Mouse (Mus musculus): Measurements from ENCODE around the gene Mif. TPM values are rescaled to one million over a fixed set of nuclear protein-coding genes. Genes with fewer than 3 reads are reported as not detected.

The Mif gene
- total RNA-seq, 2 experiments from 2014 or later, result 196 to 202 TPM

DNA sequence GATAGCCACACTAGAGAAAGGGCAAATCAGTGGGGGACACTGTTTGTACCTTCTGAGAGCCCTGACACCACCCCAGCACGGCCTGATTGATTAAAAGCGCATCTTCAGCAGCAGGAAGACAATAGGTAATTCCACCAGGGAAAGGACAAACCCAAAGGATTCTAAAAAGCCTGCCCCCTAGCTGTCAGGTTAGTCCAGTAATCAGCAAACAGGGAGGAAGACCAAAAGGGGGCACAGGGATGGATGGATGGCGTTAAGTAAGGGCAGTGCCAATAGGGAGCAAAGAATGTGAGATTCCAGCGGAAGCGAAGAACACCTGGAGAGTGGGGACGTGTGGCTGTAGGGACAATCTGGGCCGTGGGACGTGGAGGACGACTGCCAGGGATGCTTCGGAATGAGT lies 41.4 kb downstream of the Mif start:
- intact Hi-C loops (cut with DNase I), result no loop called here
- DNase-seq, result no peak

Other genes with a start within 250 kb of the Mif start
- gene Susd2, start 216.2 kb downstream of the Mif start, total RNA-seq (2021), result 1 to 10 TPM; 1.4 to 1.8 TPM
- gene Cabin1, start 95.9 kb downstream of the Mif start, total RNA-seq (2021), result 10 to 100 TPM; 23.4 to 26.2 TPM
- 100 to 1,000 TPM in 1 of 2 experiments, 10 to 100 TPM in 1; 96.7 to 104 TPM for gene Ddt, start 86.8 kb downstream of the Mif start, total RNA-seq (2021)
- not detected for gene Gm20441, start 79.3 kb downstream of the Mif start, total RNA-seq (2021)
- gene Gstt3, start 78.8 kb downstream of the Mif start, total RNA-seq (2021), result 1 to 10 TPM; 4.1 to 4.8 TPM
- gene Gstt1, start 61.7 kb downstream of the Mif start, total RNA-seq (2021), result 10 to 100 TPM; 14.5 to 20.3 TPM
- gene Gstt4, start 37.7 kb downstream of the Mif start, total RNA-seq (2021), result not detected
- gene Gstt2, start 22.8 kb downstream of the Mif start, total RNA-seq (2021), result 10 to 100 TPM; 13.2 to 13.5 TPM
- under 1 TPM; 0.61 to 0.68 TPM for gene Derl3, start 33.2 kb upstream of the Mif start, total RNA-seq (2021)
- 10 to 100 TPM; 20.0 to 20.6 TPM for gene Smarcb1, start 61.4 kb upstream of the Mif start, total RNA-seq (2021)
- 1,000 to 10,000 TPM; 1,903 to 1,946 TPM for gene Chchd10, start 72.9 kb upstream of the Mif start, total RNA-seq (2021)
- 1 to 10 TPM; 5.9 to 7.7 TPM for gene Mmp11, start 76.3 kb upstream of the Mif start, total RNA-seq (2021)
- not detected for gene Gm867, start 80.4 kb upstream of the Mif start, total RNA-seq (2021)
- not detected for gene Vpreb3, start 82.8 kb upstream of the Mif start, total RNA-seq (2021)
- gene Gm5134, start 94.3 kb upstream of the Mif start, total RNA-seq (2021), result not detected
- gene Zfp280b, start 172.4 kb upstream of the Mif start, total RNA-seq (2021), result 1 to 10 TPM; 6.9 to 8.0 TPM